Comparison of ENCODE assay signal across 22 mouse cellular contexts in the genomic region with DNA sequence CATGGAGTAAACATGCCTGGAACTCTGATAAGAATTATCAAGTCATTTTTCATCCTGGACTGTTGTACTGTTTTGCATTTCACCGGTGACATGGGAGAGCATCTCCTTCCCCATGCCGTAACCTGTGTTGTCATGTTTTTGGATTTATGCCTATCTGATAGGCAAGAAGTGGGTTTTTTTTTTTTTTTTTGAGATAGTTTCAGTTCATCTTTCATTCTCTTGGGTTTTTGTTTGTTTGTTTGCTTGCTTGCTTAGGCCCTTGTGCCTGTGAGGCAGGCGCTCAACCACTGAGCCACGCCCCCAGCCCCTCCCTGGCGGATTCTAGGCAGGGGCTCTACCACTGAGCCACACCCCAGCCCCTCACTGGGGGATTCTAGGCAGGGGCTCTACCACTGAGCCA. TPM values are rescaled to one million over a fixed set of nuclear protein-coding genes. Genes with fewer than 3 reads are reported as not detected.
"Had no signal": no experiment of that assay in that cellular context is flagged by ENCODE, and none has a peak within 500 bp of the region (broad histone marks: within the 10 kb centered on the region; RNA-seq: fewer than 3 reads in every experiment).

No protein-coding gene starts in this region.

- H3K9ac ChIP-seq: kidney, embryonic 15.5 days; liver, embryonic 15.5 days; midbrain, embryonic 12.5 days; stomach, embryonic 15.5 days had no signal

- H3K27ac ChIP-seq: kidney, embryonic 15.5 days; left cerebral cortex, adult 2 months; limb, embryonic 10.5 days; liver, embryonic 15.5 days; midbrain, embryonic 12.5 days; stomach, embryonic 15.5 days had no signal

- H3K27me3 ChIP-seq: kidney, embryonic 15.5 days; liver, embryonic 15.5 days; midbrain, embryonic 12.5 days; stomach, embryonic 15.5 days had no signal

- DNase-seq: kidney, adult 2 months; kidney, postnatal 14 days; lung, adult 2 months; lung, postnatal 36 days; thymus, adult 2 months; thymus, postnatal 36 days had no signal

- H3K4me1 ChIP-seq: kidney, embryonic 15.5 days; limb, embryonic 10.5 days; liver, embryonic 15.5 days; midbrain, embryonic 12.5 days; stomach, embryonic 15.5 days had no signal

- H3K4me3 ChIP-seq: kidney, embryonic 15.5 days; left cerebral cortex, adult 2 months; limb, embryonic 10.5 days; liver, embryonic 15.5 days; midbrain, embryonic 12.5 days; stomach, embryonic 15.5 days had no signal

- H3K4me2 ChIP-seq: kidney, embryonic 15.5 days; liver, embryonic 11.5 days; liver, embryonic 15.5 days; midbrain, embryonic 12.5 days; stomach, embryonic 15.5 days had no signal

- H3K36me3 ChIP-seq: kidney, embryonic 15.5 days; limb, embryonic 10.5 days; liver, embryonic 15.5 days; midbrain, embryonic 12.5 days; stomach, embryonic 15.5 days had no signal

- ATAC-seq: lung, postnatal 0 days had no signal

- H3K9me3 ChIP-seq: kidney, embryonic 15.5 days; limb, embryonic 10.5 days; liver, embryonic 15.5 days; midbrain, embryonic 12.5 days; stomach, embryonic 15.5 days had no signal

RNA-seq across cellular contexts. Expression of gene Myl10, which starts 43.3 kb away (rescaled TPM):
- total RNA-seq: layer of hippocampus, adult 8-10 months; layer of hippocampus, postnatal 25 days; left cerebral cortex, adult 2 months; left cerebral cortex, postnatal 14 days; megakaryocyte, adult 5-6 weeks; monocyte, adult 5-6 weeks; neutrophil, adult 5-6 weeks had no signal
- polyA plus RNA-seq: kidney, adult 2 months; kidney, embryonic 15.5 days; large intestine, adult 2 months; limb, embryonic 10.5 days; limb, embryonic 14.5 days; liver, embryonic 11.5 days; liver, embryonic 15.5 days; lung, adult 2 months; lung, postnatal 0 days; midbrain, embryonic 12.5 days had no signal
